In the genomic region with DNA sequence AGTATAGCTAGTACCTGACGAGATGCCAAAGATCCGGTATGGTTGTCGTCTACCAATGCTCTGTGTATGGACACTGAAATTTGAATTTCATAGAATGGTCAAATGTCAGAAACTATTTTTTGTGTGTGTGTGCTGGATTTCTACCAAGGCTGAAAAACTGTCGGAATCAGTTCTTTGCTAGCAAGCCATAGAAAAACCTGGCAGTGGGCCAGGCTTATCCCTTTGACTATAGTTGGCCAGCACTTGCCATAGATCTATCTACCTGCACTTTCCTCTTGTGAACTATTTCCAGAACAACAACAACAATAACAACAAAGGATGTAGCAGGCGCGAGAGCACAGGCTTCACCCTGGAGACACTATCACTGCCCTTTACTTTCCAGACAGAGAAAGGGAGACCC, we compare ENCODE assay signal across 23 mouse cellular contexts.
A peak's percentile ranks its signal among the peaks of the same experiment; 100 is the strongest.
DNase-seq lines count a peak whose midpoint lies in the region; ATAC-seq and TF ChIP-seq lines count a peak whose summit lies in the region.
"Had no signal": no experiment of that assay in that cellular context is flagged by ENCODE, and none has a peak within 500 bp of the region (broad histone marks: within the 10 kb centered on the region; RNA-seq: fewer than 3 reads in every experiment).

No protein-coding gene starts in this region.

- no peak for TF ChIP-seq POLR2A in cerebellum, adult 2 months (IDR thresholded peaks at IDR 0.05; ENCODE audit: borderline replicate concordance, insufficient read depth, low read length)

- no peaks in the 10 kb centered on the region for H3K36me3 ChIP-seq in heart, embryonic 11.5 days (ENCODE audit: control insufficient read depth, insufficient read depth, low read length)
- 0 out of 2 replicates have a peak, but pooled peaks cover 4% of the 10 kb centered on the region for H3K36me3 ChIP-seq in midbrain, embryonic 14.5 days (ENCODE audit: control insufficient read depth, insufficient read depth, low read length)
- H3K36me3 ChIP-seq in midbrain, embryonic 16.5 days (ENCODE audit: control insufficient read depth, insufficient read depth, low read length) = peaks cover 5% of the 10 kb centered on the region; the same call in 1 of the 2 replicates
- H3K36me3 ChIP-seq: heart, embryonic 13.5 days; hindbrain, embryonic 15.5 days; lung, embryonic 15.5 days; midbrain, embryonic 10.5 days had no signal

- H3K27me3 ChIP-seq in cerebellum, adult 2 months (ENCODE audit: control insufficient read depth, insufficient read depth, low read length) = no peaks in the 10 kb centered on the region
- H3K27me3 ChIP-seq in heart, embryonic 11.5 days (ENCODE audit: control insufficient read depth, insufficient read depth, low read length) = no peaks in the 10 kb centered on the region
- H3K27me3 ChIP-seq in midbrain, embryonic 14.5 days (ENCODE audit: control insufficient read depth, insufficient read depth, low read length) = no peaks in the 10 kb centered on the region
- H3K27me3 ChIP-seq in midbrain, embryonic 16.5 days (ENCODE audit: control insufficient read depth, insufficient read depth, low read depth, low read length) = no peaks in the 10 kb centered on the region
- H3K27me3 ChIP-seq: CH12.LX; forebrain, embryonic 13.5 days; heart, embryonic 13.5 days; hindbrain, embryonic 15.5 days; lung, embryonic 15.5 days had no signal

- TF ChIP-seq CTCF in cerebellum, adult 2 months (IDR thresholded peaks at IDR 0.05; ENCODE audit: borderline replicate concordance, insufficient read depth, low read depth, low read length) = no peak

- no peak overlapping the region for H3K27ac ChIP-seq in cerebellum, adult 2 months (ENCODE audit: insufficient read depth, low read length)
- H3K27ac ChIP-seq in heart, embryonic 11.5 days (ENCODE audit: low read depth, low read length) = no peak overlapping the region
- H3K27ac ChIP-seq in midbrain, embryonic 14.5 days (replicated peaks; ENCODE audit: low read depth, low read length) = no peak overlapping the region
- no peak overlapping the region for H3K27ac ChIP-seq in midbrain, embryonic 16.5 days (ENCODE audit: low read length)
- H3K27ac ChIP-seq: forebrain, embryonic 13.5 days; heart, adult 2 months; heart, embryonic 13.5 days; hindbrain, embryonic 15.5 days; liver, embryonic 14.5 days; lung, embryonic 15.5 days; midbrain, embryonic 10.5 days had no signal

- H3K4me1 ChIP-seq in cerebellum, adult 2 months (ENCODE audit: control insufficient read depth, insufficient read depth, low read length) = peaks cover 5% of the 10 kb centered on the region
- H3K4me1 ChIP-seq in heart, embryonic 11.5 days (ENCODE audit: control insufficient read depth, insufficient read depth, low read length) = no peaks in the 10 kb centered on the region
- peaks cover 23% of the 10 kb centered on the region for H3K4me1 ChIP-seq in midbrain, embryonic 14.5 days (ENCODE audit: control insufficient read depth, insufficient read depth, low read length)
- H3K4me1 ChIP-seq in midbrain, embryonic 16.5 days (ENCODE audit: control insufficient read depth, insufficient read depth, low read length) = peaks cover 13% of the 10 kb centered on the region
- H3K4me1 ChIP-seq: heart, embryonic 13.5 days; lung, embryonic 15.5 days had no signal

- DNase-seq in cerebellum, adult 2 months = peak; percentile 19 to 22
- DNase-seq in cerebellum, adult 8-10 months = no peak
- DNase-seq in heart, adult 11 months = peak; percentile 55
- peak; percentile 64 for DNase-seq in midbrain, embryonic 14.5 days
- DNase-seq in cerebellum, postnatal 14 days = peak; percentile 61 to 64
- no peak for DNase-seq in spleen, postnatal 10 days (ENCODE audit: low spot score in 2 of 2)
- DNase-seq: adrenal gland, adult 8-10 months; gastrocnemius, postnatal 25 days; heart, adult 2 months; heart, postnatal 10 days; kidney, adult 2 months; kidney, postnatal 36 days; layer of hippocampus, postnatal 36 days; liver had no signal

- H3K9ac ChIP-seq in heart, embryonic 11.5 days (ENCODE audit: low read depth, low read length) = no peak overlapping the region
- H3K9ac ChIP-seq in midbrain, embryonic 14.5 days (replicated peaks; ENCODE audit: low read length) = no peak overlapping the region
- no peak overlapping the region for H3K9ac ChIP-seq in midbrain, embryonic 16.5 days (ENCODE audit: low read depth, low read length)
- H3K9ac ChIP-seq: forebrain, embryonic 13.5 days; heart, embryonic 13.5 days; hindbrain, embryonic 15.5 days; liver, embryonic 14.5 days; lung, embryonic 15.5 days had no signal

- no peaks in the 10 kb centered on the region for H3K9me3 ChIP-seq in heart, embryonic 11.5 days (replicated peaks; ENCODE audit: control insufficient read depth, low read length)
- H3K9me3 ChIP-seq in midbrain, embryonic 14.5 days (ENCODE audit: control insufficient read depth, low read length) = no peaks in the 10 kb centered on the region
- no peaks in the 10 kb centered on the region for H3K9me3 ChIP-seq in midbrain, embryonic 16.5 days (replicated peaks; ENCODE audit: control insufficient read depth, low read length, poor library complexity, severe bottlenecking)
- H3K9me3 ChIP-seq: forebrain, embryonic 13.5 days; heart, embryonic 13.5 days; hindbrain, embryonic 15.5 days; lung, embryonic 15.5 days; midbrain, embryonic 10.5 days had no signal

- ATAC-seq in heart, embryonic 11.5 days (replicated peaks; ENCODE audit: insufficient number of reproducible peaks, low FRiP score, low TSS enrichment) = no peak
- no peak for ATAC-seq in midbrain, embryonic 14.5 days (ENCODE audit: low FRiP score, low TSS enrichment)
- ATAC-seq in midbrain, embryonic 16.5 days = no peak

- no peak overlapping the region for H3K4me3 ChIP-seq in cerebellum, adult 2 months (replicated peaks; ENCODE audit: insufficient read depth, low read depth, low read length)
- no peak overlapping the region for H3K4me3 ChIP-seq in heart, embryonic 11.5 days (ENCODE audit: low read depth, low read length)
- H3K4me3 ChIP-seq in midbrain, embryonic 14.5 days (replicated peaks; ENCODE audit: low read depth, low read length) = no peak overlapping the region
- no peak overlapping the region for H3K4me3 ChIP-seq in midbrain, embryonic 16.5 days (ENCODE audit: low read depth, low read length)
- H3K4me3 ChIP-seq: forebrain, embryonic 13.5 days; heart, adult 2 months; heart, embryonic 13.5 days; hindbrain, embryonic 15.5 days; lung, embryonic 15.5 days; midbrain, embryonic 10.5 days had no signal

- no peak overlapping the region for H3K4me2 ChIP-seq in heart, embryonic 11.5 days
- H3K4me2 ChIP-seq in midbrain, embryonic 14.5 days (ENCODE audit: low read length) = no peak overlapping the region
- no peak overlapping the region for H3K4me2 ChIP-seq in midbrain, embryonic 16.5 days (ENCODE audit: low read length)
- H3K4me2 ChIP-seq: forebrain, embryonic 13.5 days; heart, embryonic 13.5 days; hindbrain, embryonic 15.5 days; lung, embryonic 15.5 days had no signal

- 62% methylated on average over 6 of the region's 6 CpGs for WGBS in cerebellum, adult 2 months
- WGBS in heart, embryonic 11.5 days (ENCODE audit: insufficient replicate concordance) = 83% methylated on average over 6 of the region's 6 CpGs
- WGBS in midbrain, embryonic 14.5 days = 70% methylated on average over 6 of the region's 6 CpGs
- 66% methylated on average over 6 of the region's 6 CpGs for WGBS in midbrain, embryonic 16.5 days

Comparison
In these comparisons a context has a peak if more than half of its experiments do, and no peak if none do; other contexts are left out.
1. DNase-seq: peak in cerebellum, adult 2 months (2 of 2), heart, adult 11 months (single experiment), midbrain, embryonic 14.5 days (single experiment) and cerebellum, postnatal 14 days (2 of 2); none in cerebellum, adult 8-10 months (single experiment) and spleen, postnatal 10 days (0 of 2).